Mouse (Mus musculus): ENCODE results near the gene Prkce. TPM values are rescaled to one million over a fixed set of nuclear protein-coding genes. Genes with fewer than 3 reads are reported as not detected.

Prkce gene
- polyA plus RNA-seq, 1 experiment from 2014 or later: 44.3 TPM

- no peaks in the 10 kb centered on the region for H3K4me1 ChIP-seq (ENCODE audit: control insufficient read depth, insufficient read depth, low read length)
- H3K9me3 ChIP-seq (ENCODE audit: control insufficient read depth, low read length): no peaks in the 10 kb centered on the region
- ATAC-seq (ENCODE audit: low read depth): no peak
- no peak overlapping the region for H3K4me3 ChIP-seq (ENCODE audit: low read depth, low read length)
- no peak overlapping the region for H3K9ac ChIP-seq (replicated peaks; ENCODE audit: low read depth, low read length)
- no peak overlapping the region for H3K27ac ChIP-seq (ENCODE audit: low read depth, low read length)
- no peak overlapping the region for H3K4me2 ChIP-seq (ENCODE audit: low read depth, low read length)
- no peaks in the 10 kb centered on the region for H3K27me3 ChIP-seq (ENCODE audit: control insufficient read depth, insufficient read depth, low read length)
- no peaks in the 10 kb centered on the region for H3K36me3 ChIP-seq (ENCODE audit: control insufficient read depth, insufficient read depth, low read length)
- 79% methylated on average over 1 of the region's 1 CpGs for WGBS
Measured at GRCm38 (mm10) chr17:86706467-86706866, 538.9 kb downstream of the Prkce start.

Other genes with a start within 250 kb of the Prkce start
- 7.0 and 8.9 TPM in 2 replicates for gene Srbd1, start 22.6 kb upstream of the Prkce start, polyA plus RNA-seq (2014; fragmentation: Nextera tagmentation; extraction: Ambion mirVana)

All from neural tube, embryonic 14.5 days (tissue).